Mouse (Mus musculus) hindbrain, embryonic 11.5 days (tissue): ENCODE data around the gene Hspb8. TPM values are rescaled to one million over a fixed set of nuclear protein-coding genes. Genes with fewer than 3 reads are reported as not detected.
"Not testable (repeated sequence)": the region's sequence is repeated elsewhere in the genome, so short reads cannot be mapped to it uniquely, and the experiment has no call there.

Source experiments
- ATAC-seq: fragments of 200-750 bp; cut with Nextera tagmentation; 2 replicates; pipeline ENCODE4 v1.8.0; 2017; ENCODE audit warnings: mild to moderate bottlenecking, moderate TSS enrichment, moderate library complexity; ENCODE audit not compliant: low FRiP score
- DNase-seq: peaks from one replicate; pipeline ENCODE4 v3.0.0-alpha.2; 2015; ENCODE audit warnings: low spot score
- H3K27ac ChIP-seq: fragments of 300-500 bp; sonication (generic); 2 replicates; pipeline ENCODE4 v1.5.1; 2014; ENCODE audit warnings: mild to moderate bottlenecking, low read depth, low read length
- H3K27me3 ChIP-seq: fragments of 300-500 bp; sonication (generic); 2 replicates; pipeline ENCODE4 v1.6.1; 2014; ENCODE audit warnings: mild to moderate bottlenecking, low read length, moderate library complexity, mixed read lengths; ENCODE audit not compliant: control insufficient read depth, insufficient read depth
- H3K36me3 ChIP-seq: fragments of 300-500 bp; sonication (generic); 2 replicates; pipeline ENCODE4 v1.6.1; 2014; ENCODE audit warnings: mild to moderate bottlenecking, low read length, moderate library complexity, mixed read lengths; ENCODE audit not compliant: control insufficient read depth, insufficient read depth
- H3K4me1 ChIP-seq: fragments of 300-500 bp; sonication (generic); replicated peaks from 2 replicates; pipeline ENCODE4 v1.6.1; 2014; ENCODE audit warnings: low read length, mixed read lengths; ENCODE audit not compliant: control insufficient read depth, insufficient read depth
- H3K4me2 ChIP-seq: fragments of 300-500 bp; sonication (generic); replicated peaks from 2 replicates; pipeline ENCODE4 v1.6.1; 2014; ENCODE audit warnings: mild to moderate bottlenecking, low read depth, low read length
- H3K4me3 ChIP-seq: fragments of 300-500 bp; sonication (generic); 2 replicates; pipeline ENCODE4 v1.5.1; 2014; ENCODE audit warnings: low read depth, low read length
- H3K9ac ChIP-seq: fragments of 300-500 bp; sonication (generic); 2 replicates; pipeline ENCODE4 v1.6.1; 2014; ENCODE audit warnings: low read depth, low read length
- H3K9me3 ChIP-seq: fragments of 300-500 bp; sonication (generic); 2 replicates; pipeline ENCODE4 v1.6.1; 2016; ENCODE audit warnings: low read length; ENCODE audit not compliant: control insufficient read depth
- WGBS: fragments of 180-500 bp; shearing (Covaris S2); extraction: QIAGEN DNeasy Blood & Tissue Kit; methylation state at CpG from one replicate; pipeline ENCODE4 v1.1.7; 2014; 5-methylcytosine and 5-hydroxymethylcytosine counted together
- polyA plus RNA-seq: library from polyadenylated mRNA; unstranded; fragments of >200 nt; fragmentation: Nextera tagmentation; extraction: Ambion mirVana; gene quantifications from 2 replicates; pipeline ENCODE4 v1.2.1, GENCODE M21; 2014

Gene Hspb8
- polyA plus RNA-seq, 1 experiment from 2014 or later = 6.5 TPM

- WGBS = 25% methylated on average over 4 of the region's 4 CpGs
- Histone ChIP-seq H3K9ac (no peak overlapping the region), H3K36me3 (peaks cover 1% of the 10 kb centered on the region; the same call in 1 of the 2 replicates), H3K27me3 (no peaks in the 10 kb centered on the region), H3K4me3 (no peak overlapping the region), H3K4me2 (no peak overlapping the region), H3K27ac (no peak overlapping the region), H3K9me3 (no peaks in the 10 kb centered on the region), H3K4me1 (peaks cover 2% of the 10 kb centered on the region; the same call in 1 of the 2 replicates)
- no peak for ATAC-seq
- no peak for DNase-seq
Observed at GRCm38 (mm10) chr5:116438328-116438727, 15.7 kb upstream of the Hspb8 start.

DNA sequence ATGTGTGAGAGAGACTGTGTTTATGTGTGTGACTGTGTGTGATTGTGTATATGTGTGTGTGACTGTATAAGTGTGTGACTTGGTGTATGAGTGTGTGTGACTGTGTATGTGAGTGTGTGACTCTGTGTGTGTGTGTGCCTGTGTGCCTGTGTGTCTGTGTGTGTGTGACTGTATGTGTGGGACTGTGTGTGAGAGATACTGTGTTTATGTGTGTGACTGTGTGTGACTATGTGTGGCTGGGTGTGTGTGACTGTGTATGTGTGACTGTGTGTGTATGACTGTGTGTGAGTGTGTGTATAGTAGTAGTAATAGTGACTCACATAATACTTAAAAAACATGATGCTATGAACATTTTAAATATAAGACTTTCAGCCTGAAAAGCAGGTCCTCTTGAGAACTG, 13.5 kb upstream of the Hspb8 start:
- Histone ChIP-seq H3K9me3 (no peaks in the 10 kb centered on the region), H3K36me3 (no peaks in the 10 kb centered on the region), H3K4me1 (peaks cover 2% of the 10 kb centered on the region; the same call in 1 of the 2 replicates), H3K27me3 (no peaks in the 10 kb centered on the region), H3K27ac (no peak overlapping the region), H3K4me3 (no peak overlapping the region), H3K9ac (no peak overlapping the region), H3K4me2 (no peak overlapping the region)
- DNase-seq (no peak), ATAC-seq (no peak)

DNA sequence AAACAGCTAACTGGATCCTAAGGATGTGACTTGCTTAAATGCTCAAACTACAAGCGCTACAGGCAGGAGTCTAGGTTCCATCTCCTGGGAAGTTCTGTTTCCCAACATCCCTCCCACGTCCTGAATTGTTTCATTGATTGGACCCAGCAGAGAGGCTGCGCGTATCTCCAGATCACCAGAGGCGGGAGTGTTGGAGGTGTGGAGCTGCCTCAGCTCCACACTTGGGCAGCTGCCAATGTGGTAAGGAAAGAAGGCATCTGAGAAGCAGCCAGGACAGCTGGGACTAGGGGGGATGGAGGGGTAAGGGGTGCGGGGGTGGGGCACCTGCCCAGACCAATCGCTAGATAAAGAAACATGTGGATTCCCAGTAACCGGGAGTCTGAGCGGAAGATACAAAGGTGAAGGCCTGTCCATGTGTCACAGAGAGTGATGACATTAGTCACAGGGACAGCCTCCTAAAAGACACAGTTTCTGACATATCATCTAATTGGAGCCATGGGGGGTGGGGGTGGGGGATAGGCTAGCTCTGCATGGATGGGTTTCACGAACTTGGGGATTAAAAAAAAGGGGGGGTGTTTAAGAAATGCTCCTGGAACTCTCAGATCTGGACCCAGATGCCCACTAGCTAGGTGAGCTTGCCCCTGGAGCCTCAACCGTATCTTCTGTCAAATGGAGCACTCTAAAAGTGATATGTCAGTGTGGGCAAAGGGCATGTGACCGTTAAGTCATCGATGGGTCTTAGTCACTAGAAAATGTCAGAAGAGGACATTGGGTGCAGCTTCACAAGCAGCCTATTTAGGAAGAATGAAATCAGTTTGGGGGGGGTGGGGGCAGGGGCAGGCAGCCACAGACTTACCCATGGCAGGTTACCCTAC, 12.5 kb upstream of the Hspb8 start:
- Histone ChIP-seq H3K36me3 (no peaks in the 10 kb centered on the region), H3K4me1 (peaks cover 2% of the 10 kb centered on the region; the same call in 1 of the 2 replicates), H3K27ac (no peak overlapping the region), H3K4me3 (no peak overlapping the region), H3K9me3 (no peaks in the 10 kb centered on the region), H3K4me2 (no peak overlapping the region), H3K27me3 (no peaks in the 10 kb centered on the region), H3K9ac (no peak overlapping the region)
- 69% methylated on average over 13 of the region's 13 CpGs for WGBS
- DNase-seq (no peak), ATAC-seq (no peak)

DNA sequence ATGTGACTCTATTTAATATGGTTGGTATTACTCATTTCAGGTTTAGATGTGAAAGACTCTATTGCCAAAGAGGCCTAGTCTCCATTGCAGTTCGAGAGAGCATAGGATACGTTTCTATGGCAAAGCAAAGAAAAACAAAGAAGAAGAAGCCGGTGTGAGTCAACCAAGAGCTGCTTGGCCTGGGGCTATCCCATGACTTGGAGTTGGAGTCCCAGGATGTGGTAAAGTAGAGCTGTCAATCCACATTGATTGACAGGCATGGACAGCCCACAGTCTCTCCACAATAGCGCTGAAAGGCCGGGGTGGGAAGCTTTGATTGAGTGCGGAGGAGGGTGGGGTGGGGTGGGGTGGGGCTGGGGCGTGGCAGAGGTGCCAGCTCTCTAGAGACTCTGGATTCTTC, 10.2 kb upstream of the Hspb8 start:
- Histone ChIP-seq H3K4me1 (peaks cover 2% of the 10 kb centered on the region; the same call in 1 of the 2 replicates), H3K4me2 (no peak overlapping the region), H3K27ac (no peak overlapping the region), H3K9me3 (no peaks in the 10 kb centered on the region), H3K4me3 (no peak overlapping the region), H3K36me3 (no peaks in the 10 kb centered on the region), H3K27me3 (no peaks in the 10 kb centered on the region), H3K9ac (no peak overlapping the region)
- WGBS = 60% methylated on average over 7 of the region's 7 CpGs
- DNase-seq (no peak), ATAC-seq (no peak)

- Histone ChIP-seq H3K9ac (no peak overlapping the region), H3K4me1 (peaks cover 11% of the 10 kb centered on the region; the same call in 1 of the 2 replicates), H3K36me3 (no peaks in the 10 kb centered on the region), H3K9me3 (no peaks in the 10 kb centered on the region), H3K27me3 (no peaks in the 10 kb centered on the region), H3K4me2 (no peak overlapping the region), H3K27ac (no peak overlapping the region), H3K4me3 (no peak overlapping the region)
- ATAC-seq = no peak
- DNase-seq = no peak
- WGBS = 87% methylated on average over 2 of the region's 2 CpGs
Observed at GRCm38 (mm10) chr5:116426701-116427100, 4.0 kb upstream of the Hspb8 start.

DNA sequence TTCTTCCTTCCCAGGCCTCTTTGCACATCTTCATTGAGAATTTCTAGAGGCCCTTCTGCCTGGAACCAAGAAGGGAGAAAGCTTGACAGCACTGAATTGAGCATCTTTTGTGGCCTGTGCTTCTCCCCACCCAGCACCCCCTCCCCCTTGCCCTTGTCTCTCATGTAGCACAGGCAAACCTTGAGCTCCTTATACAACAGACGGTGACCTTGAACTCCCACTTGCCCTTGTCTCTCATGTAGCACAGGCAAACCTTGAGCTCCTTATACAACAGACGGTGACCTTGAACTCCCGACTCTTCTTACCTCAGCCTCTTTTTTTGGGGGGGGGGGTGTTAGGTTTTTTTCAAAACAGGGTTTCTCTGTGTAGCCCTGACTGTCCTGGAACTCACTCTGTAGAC, 3.0 kb upstream of the Hspb8 start:
- 85% methylated on average over 3 of the region's 3 CpGs for WGBS
- H3K4me1 ChIP-seq = peaks cover 11% of the 10 kb centered on the region; the same call in 1 of the 2 replicates
- not testable (repeated sequence) for ATAC-seq, H3K27ac ChIP-seq, H3K4me3 ChIP-seq, H3K9me3 ChIP-seq, H3K27me3 ChIP-seq, H3K9ac ChIP-seq, H3K36me3 ChIP-seq, DNase-seq, H3K4me2 ChIP-seq

- H3K9me3 ChIP-seq = no peaks in the 10 kb centered on the region
- H3K27ac ChIP-seq = no peak overlapping the region
- H3K4me1 ChIP-seq = peaks cover 11% of the 10 kb centered on the region; the same call in 1 of the 2 replicates
- no peak overlapping the region for H3K4me2 ChIP-seq
- no peaks in the 10 kb centered on the region for H3K27me3 ChIP-seq
- H3K36me3 ChIP-seq = no peaks in the 10 kb centered on the region
- DNase-seq (no peak), ATAC-seq (no peak)
- H3K9ac ChIP-seq = no peak overlapping the region
- 76% methylated on average over 7 of the region's 7 CpGs for WGBS
- no peak overlapping the region for H3K4me3 ChIP-seq
Observed at GRCm38 (mm10) chr5:116425273-116425672, 2.6 kb upstream of the Hspb8 start.

DNA sequence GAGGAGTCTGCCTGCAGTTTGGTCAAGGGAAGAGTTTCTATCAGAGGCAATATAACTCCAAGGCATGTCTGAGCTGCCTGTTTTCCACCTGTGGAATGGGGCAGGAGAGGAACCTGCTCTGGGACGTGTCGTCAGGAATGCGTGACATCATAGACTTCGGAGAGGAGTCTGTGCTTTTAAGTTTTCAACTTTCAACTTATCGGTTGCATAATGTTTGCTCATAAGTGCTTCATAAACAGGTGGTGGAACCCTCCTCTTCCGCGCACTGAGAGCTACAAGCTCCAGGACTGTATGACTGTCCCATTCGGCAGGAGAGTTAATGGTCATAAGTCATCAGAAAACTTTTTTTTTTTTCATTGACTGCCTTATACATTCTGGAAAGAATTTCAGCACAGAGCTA, 1.1 kb upstream of the Hspb8 start:
- ATAC-seq (no peak), DNase-seq (no peak)
- Histone ChIP-seq H3K4me2 (no peak overlapping the region), H3K36me3 (no peaks in the 10 kb centered on the region), H3K27me3 (no peaks in the 10 kb centered on the region), H3K4me3 (no peak overlapping the region), H3K9me3 (no peaks in the 10 kb centered on the region), H3K9ac (no peak overlapping the region), H3K27ac (no peak overlapping the region), H3K4me1 (peaks cover 11% of the 10 kb centered on the region; the same call in 1 of the 2 replicates)
- 88% methylated on average over 8 of the region's 8 CpGs for WGBS
